Mouse (Mus musculus): ENCODE measurements around the gene Atxn1. TPM values are rescaled to one million over a fixed set of nuclear protein-coding genes. Genes with fewer than 3 reads are reported as not detected.

Gene Atxn1
- polyA plus RNA-seq, 1 experiment from 2014 or later: 6.8 TPM

GRCm38 (mm10) chr13:45816670-45817069, 148.1 kb downstream of the Atxn1 start:
- no peaks in the 10 kb centered on the region for H3K27me3 ChIP-seq (ENCODE audit: insufficient read depth, low read length)
- no peak for TF ChIP-seq CTCF (IDR thresholded peaks at IDR 0.05; ENCODE audit: low read depth)
- no peak overlapping the region for H3K27ac ChIP-seq
- H3K36me3 ChIP-seq (ENCODE audit: insufficient read depth, low read length): no peaks in the 10 kb centered on the region; the same call in 1 of the 2 replicates
- DNase-seq (ENCODE audit: low spot score): no peak
- 0 out of 2 replicates have a peak, but pooled peaks cover 3% of the 10 kb centered on the region for H3K4me1 ChIP-seq (replicated peaks; ENCODE audit: insufficient read depth, low read length)
- H3K9ac ChIP-seq (ENCODE audit: low read depth, low read length): no peak overlapping the region
- no peak overlapping the region for H3K4me3 ChIP-seq (replicated peaks; ENCODE audit: low read depth, low read length)
- no peak for ATAC-seq (replicated peaks; ENCODE audit: low FRiP score, low read depth)
- H3K9me3 ChIP-seq (replicated peaks; ENCODE audit: low read length): no peaks in the 10 kb centered on the region
- no peak overlapping the region for H3K4me2 ChIP-seq (ENCODE audit: low read length)
- WGBS: 35% methylated on average over 1 of the region's 1 CpGs

GRCm38 (mm10) chr13:45809777-45810410, 154.9 kb downstream of the Atxn1 start:
- H3K27ac ChIP-seq: peak overlapping the region; percentile 31; the same call in 1 of the 2 replicates
- H3K4me3 ChIP-seq (replicated peaks; ENCODE audit: low read depth, low read length): no peak overlapping the region
- no peaks in the 10 kb centered on the region for H3K9me3 ChIP-seq (replicated peaks; ENCODE audit: low read length)
- peaks cover 3% of the 10 kb centered on the region; the same call in 1 of the 2 replicates for H3K4me1 ChIP-seq (replicated peaks; ENCODE audit: insufficient read depth, low read length)
- H3K9ac ChIP-seq (ENCODE audit: low read depth, low read length): no peak overlapping the region
- TF ChIP-seq CTCF (IDR thresholded peaks at IDR 0.05; ENCODE audit: low read depth): no peak
- DNase-seq (ENCODE audit: low spot score) (peak; percentile 81), ATAC-seq (replicated peaks; ENCODE audit: low FRiP score, low read depth) (peak; percentile 72; the same call in 1 of the 2 replicates)
- no peaks in the 10 kb centered on the region for H3K36me3 ChIP-seq (ENCODE audit: insufficient read depth, low read length)
- H3K4me2 ChIP-seq (ENCODE audit: low read length): peak overlapping the region; percentile 29; the same call in 1 of the 2 replicates
- 25% methylated on average over 16 of the region's 16 CpGs for WGBS
- H3K27me3 ChIP-seq (ENCODE audit: insufficient read depth, low read length): no peaks in the 10 kb centered on the region

- Histone ChIP-seq H3K4me3 (replicated peaks; ENCODE audit: low read depth, low read length) (no peak overlapping the region), H3K27me3 (ENCODE audit: insufficient read depth, low read length) (no peaks in the 10 kb centered on the region), H3K4me2 (ENCODE audit: low read length) (no peak overlapping the region), H3K36me3 (ENCODE audit: insufficient read depth, low read length) (no peaks in the 10 kb centered on the region), H3K9me3 (replicated peaks; ENCODE audit: low read length) (no peaks in the 10 kb centered on the region), H3K27ac (no peak overlapping the region), H3K4me1 (replicated peaks; ENCODE audit: insufficient read depth, low read length) (peaks cover 3% of the 10 kb centered on the region; the same call in 1 of the 2 replicates), H3K9ac (ENCODE audit: low read depth, low read length) (no peak overlapping the region)
- DNase-seq (ENCODE audit: low spot score) (peak; percentile 55), ATAC-seq (replicated peaks; ENCODE audit: low FRiP score, low read depth) (no peak)
- 71% methylated on average over 18 of the region's 18 CpGs for WGBS
- TF ChIP-seq CTCF (IDR thresholded peaks at IDR 0.05; ENCODE audit: low read depth): peak; percentile 71
Measured at GRCm38 (mm10) chr13:45807593-45808043, 157.2 kb downstream of the Atxn1 start.

- no peak overlapping the region for H3K4me2 ChIP-seq (ENCODE audit: low read length)
- no peak; the same call in 1 of the 2 replicates for TF ChIP-seq CTCF (IDR thresholded peaks at IDR 0.05; ENCODE audit: low read depth)
- peaks cover 3% of the 10 kb centered on the region; the same call in 1 of the 2 replicates for H3K4me1 ChIP-seq (replicated peaks; ENCODE audit: insufficient read depth, low read length)
- DNase-seq (ENCODE audit: low spot score) (no peak), ATAC-seq (replicated peaks; ENCODE audit: low FRiP score, low read depth) (no peak)
- no peak overlapping the region for H3K4me3 ChIP-seq (replicated peaks; ENCODE audit: low read depth, low read length)
- no peaks in the 10 kb centered on the region for H3K9me3 ChIP-seq (replicated peaks; ENCODE audit: low read length)
- no peak overlapping the region for H3K9ac ChIP-seq (ENCODE audit: low read depth, low read length)
- H3K36me3 ChIP-seq (ENCODE audit: insufficient read depth, low read length): no peaks in the 10 kb centered on the region
- H3K27ac ChIP-seq: no peak overlapping the region
- H3K27me3 ChIP-seq (ENCODE audit: insufficient read depth, low read length): no peaks in the 10 kb centered on the region
- WGBS: 65% methylated on average over 18 of the region's 18 CpGs
Measured at GRCm38 (mm10) chr13:45806600-45807525, 157.9 kb downstream of the Atxn1 start.

GRCm38 (mm10) chr13:45805915-45806599, 158.8 kb downstream of the Atxn1 start:
- WGBS: 62% methylated on average over 9 of the region's 9 CpGs
- Histone ChIP-seq H3K4me2 (ENCODE audit: low read length) (no peak overlapping the region), H3K4me3 (replicated peaks; ENCODE audit: low read depth, low read length) (no peak overlapping the region), H3K9ac (ENCODE audit: low read depth, low read length) (no peak overlapping the region), H3K27me3 (ENCODE audit: insufficient read depth, low read length) (no peaks in the 10 kb centered on the region), H3K36me3 (ENCODE audit: insufficient read depth, low read length) (no peaks in the 10 kb centered on the region), H3K9me3 (replicated peaks; ENCODE audit: low read length) (no peaks in the 10 kb centered on the region), H3K4me1 (replicated peaks; ENCODE audit: insufficient read depth, low read length) (peaks cover 3% of the 10 kb centered on the region; the same call in 1 of the 2 replicates), H3K27ac (no peak overlapping the region)
- no peak for TF ChIP-seq CTCF (IDR thresholded peaks at IDR 0.05; ENCODE audit: low read depth)
- ATAC-seq (replicated peaks; ENCODE audit: low FRiP score, low read depth): no peak
- DNase-seq (ENCODE audit: low spot score): no peak
